Mouse (Mus musculus) layer of hippocampus, postnatal 36 days (tissue): ENCODE results near the gene Dlgap4. TPM values are rescaled to one million over a fixed set of nuclear protein-coding genes. Genes with fewer than 3 reads are reported as not detected.
"Not testable (repeated sequence)": the region's sequence is repeated elsewhere in the genome, so short reads cannot be mapped to it uniquely, and the experiment has no call there.

ENCODE experiments used
- DNase-seq, 2 experiments: peaks; one replicate each; pipeline ENCODE4 v3.0.0; 2022
- total RNA-seq, 2 experiments: library from RNA; stranded (reverse); gene quantifications; 2 replicates each; pipeline ENCODE4 v1.2.3; 2021

Gene Dlgap4
- total RNA-seq, 2 experiments from 2014 or later, result 197 to 198 TPM

DNA sequence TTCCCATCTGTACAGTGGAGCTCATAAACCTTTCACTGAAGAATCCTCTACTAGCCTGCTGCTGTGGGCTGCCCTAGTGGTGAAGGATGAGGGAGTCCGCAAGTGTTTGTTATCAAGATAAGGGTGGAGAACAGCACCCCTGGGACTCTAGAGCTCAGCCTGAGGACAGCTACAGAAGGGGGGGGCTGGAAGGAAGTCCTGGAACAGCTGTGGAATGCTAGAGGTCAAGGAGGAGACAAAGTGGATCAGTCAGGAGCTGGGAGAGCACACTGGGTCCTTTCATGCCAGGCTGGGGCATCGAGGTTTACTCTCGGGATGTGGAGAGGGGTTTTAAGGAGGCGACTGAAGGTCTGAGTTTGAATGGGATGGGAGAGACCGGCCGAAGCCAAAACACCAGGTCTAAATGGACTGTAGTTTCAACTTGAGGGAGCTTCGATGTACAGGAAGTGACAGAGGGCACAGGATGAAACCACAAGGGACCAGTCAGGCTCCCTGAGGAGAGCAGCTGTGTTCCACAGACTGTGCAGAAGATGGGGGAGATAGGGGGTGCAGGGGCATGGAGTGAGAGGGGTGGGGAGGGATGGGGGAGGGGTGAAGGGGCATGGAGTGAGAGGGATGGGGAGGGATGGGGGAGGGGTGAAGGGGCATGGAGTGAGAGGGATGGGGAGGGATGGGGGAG, 164.0 kb downstream of the Dlgap4 start:
- no peak for DNase-seq

DNA sequence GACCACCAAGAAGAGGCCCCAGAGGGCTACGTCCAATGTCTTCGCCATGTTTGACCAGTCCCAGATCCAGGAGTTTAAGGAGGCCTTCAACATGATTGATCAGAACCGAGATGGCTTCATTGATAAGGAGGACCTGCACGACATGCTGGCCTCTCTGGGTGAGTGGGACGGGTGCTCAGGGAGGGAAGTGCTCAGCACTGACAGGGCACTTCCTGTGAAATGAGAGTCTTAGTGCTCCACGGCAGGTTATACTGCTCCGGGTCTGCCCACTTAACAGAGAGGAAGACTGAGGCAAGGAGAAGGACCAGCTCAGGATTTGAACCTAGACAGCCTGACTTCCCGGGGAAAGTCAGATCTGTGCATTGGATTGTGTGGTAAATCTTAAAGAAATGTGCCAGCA, 165.1 kb downstream of the Dlgap4 start:
- no peak for DNase-seq

DNA sequence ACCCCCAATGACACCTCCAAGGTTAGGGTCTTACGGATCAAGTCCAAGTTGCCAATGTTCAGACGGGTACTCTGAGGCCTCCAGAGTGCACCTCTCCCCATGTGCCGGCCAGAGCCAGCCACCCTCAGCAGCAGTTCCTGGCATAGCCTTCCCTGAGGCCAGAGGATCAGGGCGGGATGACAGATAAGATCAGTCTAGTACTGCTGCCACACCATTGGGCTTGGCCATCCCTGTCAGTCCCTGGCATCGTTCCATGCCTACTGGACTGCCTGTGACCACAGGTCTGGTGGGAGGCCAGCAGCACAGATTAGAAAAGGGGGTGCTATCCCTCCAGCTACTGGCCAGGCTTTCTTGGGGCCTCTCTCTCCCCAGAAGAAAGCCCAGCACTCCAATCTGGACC, 165.5 kb downstream of the Dlgap4 start:
- no peak for DNase-seq

GRCm38 (mm10) chr2:156779488-156779887, 166.0 kb downstream of the Dlgap4 start:
- DNase-seq, result no peak

DNA sequence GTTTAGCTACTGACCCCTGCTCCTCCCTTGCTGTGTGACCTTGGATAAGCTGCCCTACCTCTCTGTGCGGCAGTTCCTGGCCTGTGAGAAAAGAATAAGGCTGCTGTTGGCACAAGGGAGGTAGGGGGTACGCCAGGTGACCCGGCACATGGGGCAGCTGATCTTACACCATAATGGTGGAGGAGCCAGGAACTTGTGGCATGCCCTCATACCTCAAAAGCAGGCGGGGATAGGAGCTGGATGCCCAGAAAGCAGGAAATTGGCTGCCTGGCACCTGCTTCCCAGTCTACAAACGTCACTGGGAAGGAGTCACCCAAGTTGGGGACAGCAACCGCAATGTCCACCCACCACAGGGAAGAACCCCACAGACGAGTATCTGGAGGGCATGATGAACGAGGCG, 166.6 kb downstream of the Dlgap4 start:
- DNase-seq, result no peak

DNA sequence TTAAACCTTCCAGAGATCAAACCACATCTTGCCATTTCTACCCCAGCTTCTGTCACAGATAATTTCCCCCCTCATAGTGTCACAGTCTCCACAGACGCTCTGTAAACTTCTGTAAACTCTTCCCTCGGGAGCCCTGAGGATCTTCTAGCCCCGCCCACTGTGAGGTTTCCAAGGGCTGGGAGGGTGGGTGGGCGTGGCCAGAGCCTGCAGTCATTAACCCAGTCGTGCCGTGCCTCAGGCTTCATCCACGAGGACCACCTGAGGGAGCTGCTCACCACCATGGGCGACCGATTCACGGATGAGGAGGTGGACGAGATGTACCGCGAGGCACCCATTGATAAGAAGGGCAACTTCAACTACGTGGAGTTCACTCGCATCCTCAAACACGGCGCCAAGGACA, 167.2 kb downstream of the Dlgap4 start:
- DNase-seq, result no peak

DNA sequence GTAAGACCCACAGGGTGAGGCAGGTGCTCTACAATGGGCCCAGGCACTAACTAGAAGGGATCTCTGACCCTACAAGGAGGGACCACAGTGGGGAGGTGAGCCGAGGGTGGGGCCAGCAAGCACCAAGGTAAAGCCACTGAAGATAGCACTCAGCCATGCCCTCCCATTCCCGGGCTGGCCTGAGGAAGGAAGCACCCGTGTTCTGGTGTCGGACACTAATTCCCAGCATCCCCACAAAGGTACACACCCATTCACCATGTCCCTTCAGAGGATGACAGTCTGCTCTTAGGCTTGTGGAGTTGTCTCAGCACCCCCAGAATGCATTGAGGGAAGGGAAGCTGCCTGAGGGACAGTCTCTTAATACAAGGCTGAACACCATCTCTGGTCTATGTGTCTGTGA, 167.8 kb downstream of the Dlgap4 start:
- DNase-seq, result no peak

- no peak for DNase-seq
Measured at GRCm38 (mm10) chr2:156781836-156782480, 168.5 kb downstream of the Dlgap4 start.

DNA sequence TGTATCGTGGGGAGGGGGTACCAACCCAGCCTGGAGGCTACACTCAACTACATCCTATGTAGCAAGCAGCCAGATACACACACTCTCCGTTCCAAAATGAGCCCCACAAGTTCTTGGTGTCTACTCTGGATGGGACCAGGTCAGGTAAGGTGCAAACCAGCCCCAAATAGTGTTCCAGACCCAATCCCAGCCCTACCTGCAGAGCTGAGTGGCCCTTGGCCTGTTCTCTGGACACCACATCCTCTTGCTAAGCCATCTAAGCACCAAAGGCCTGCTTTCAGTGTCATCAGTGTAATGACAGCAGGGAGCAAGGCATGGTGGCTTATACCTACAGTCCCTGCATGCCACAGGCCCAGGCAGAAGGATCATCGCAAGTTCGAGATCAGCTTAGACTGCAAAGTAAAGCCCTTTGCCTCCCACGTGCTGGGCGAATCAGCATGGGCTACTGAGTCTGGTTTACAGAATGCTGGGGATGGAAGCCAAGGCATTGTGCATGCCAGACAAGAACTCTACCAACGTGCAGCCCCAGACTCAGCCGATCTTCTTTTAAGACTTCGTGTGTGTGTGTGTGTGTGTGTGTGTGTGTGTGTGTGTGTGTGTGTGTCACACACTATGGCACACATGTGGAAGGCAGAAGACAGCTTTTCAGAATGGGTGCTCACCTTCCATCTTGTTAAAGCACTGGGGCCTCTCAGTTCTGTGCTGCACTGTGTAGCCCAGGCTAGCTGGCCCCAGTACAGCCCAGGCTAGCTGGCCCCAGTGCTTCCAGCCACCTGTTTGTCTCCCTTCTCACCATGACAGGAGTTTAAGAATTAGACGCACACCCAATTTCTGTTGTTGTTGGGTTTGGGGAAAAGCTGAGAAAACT, 169.2 kb downstream of the Dlgap4 start:
- no peak for DNase-seq

GRCm38 (mm10) chr2:156783349-156783728, 169.8 kb downstream of the Dlgap4 start:
- no peak for DNase-seq

- DNase-seq, result no peak
Measured at GRCm38 (mm10) chr2:156784016-156784585, 170.6 kb downstream of the Dlgap4 start.

GRCm38 (mm10) chr2:156784891-156785290, 171.4 kb downstream of the Dlgap4 start:
- DNase-seq, result no peak

GRCm38 (mm10) chr2:156786369-156786768, 172.9 kb downstream of the Dlgap4 start:
- DNase-seq, result not testable (repeated sequence)

DNA sequence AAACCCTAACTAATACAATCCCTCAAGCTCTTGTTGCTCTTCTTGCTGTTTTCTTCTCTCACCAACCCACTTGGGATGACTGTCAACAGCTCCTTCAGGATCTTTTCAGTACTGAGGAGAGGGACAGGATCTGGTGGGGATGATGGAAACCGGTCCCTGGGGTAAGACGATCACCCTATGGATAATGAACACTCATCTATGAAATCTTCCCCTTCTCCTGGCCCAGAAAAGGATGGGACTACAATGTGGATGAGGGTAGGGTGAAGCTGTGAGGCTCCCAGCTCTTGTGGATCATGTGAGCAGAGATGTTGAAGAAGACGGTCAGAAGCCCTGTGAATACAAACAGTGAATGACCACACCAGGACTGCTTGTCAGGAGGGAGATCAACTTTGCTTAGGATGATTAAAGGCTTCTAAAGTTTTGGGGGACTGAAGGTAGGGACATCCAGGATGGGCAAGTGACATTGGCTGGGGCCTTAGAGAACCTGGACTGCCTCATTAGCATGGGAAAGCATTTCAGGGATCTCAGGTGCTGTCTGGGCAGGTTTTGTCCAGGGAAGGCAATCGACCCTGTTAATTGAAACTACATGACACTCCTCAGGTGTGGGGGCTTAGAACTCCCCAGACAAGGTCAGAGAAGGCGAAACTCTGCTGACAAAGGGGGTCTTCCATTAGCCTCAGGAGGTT, 173.7 kb downstream of the Dlgap4 start:
- DNase-seq, result no peak

DNA sequence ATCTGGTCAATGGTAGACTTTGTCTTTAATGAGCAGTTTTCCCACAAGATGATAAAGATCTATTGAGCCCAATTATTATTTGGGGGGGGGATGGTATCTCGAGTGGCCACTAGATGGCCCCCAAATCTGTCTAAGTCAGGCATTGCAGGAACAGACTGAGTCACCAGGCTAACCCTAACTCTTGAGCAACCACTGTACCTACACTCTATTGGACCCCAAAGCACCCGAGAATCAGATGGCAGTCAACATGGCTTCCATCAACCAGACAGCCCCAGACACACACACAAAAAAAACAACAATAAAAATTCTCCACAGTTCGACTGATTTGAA, 174.2 kb downstream of the Dlgap4 start:
- no peak for DNase-seq

DNA sequence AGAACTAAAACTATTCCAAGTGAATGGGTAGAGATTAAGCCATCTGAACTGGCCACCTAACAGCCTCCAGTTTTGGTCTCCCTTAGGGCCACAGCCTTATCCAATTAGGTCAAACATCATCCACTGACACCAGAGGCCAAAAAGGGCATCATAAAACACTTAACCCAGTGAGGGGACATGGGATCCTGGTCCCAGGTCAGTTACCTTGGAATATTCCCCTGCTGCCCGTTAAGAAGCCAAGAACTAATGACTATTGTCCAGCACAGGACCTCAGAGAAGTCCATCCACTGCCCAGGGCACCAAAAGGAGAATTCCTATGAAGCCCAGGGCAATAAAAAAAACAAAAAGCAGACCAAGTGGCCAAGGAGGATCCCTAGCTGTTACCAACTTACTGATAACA, 175.3 kb downstream of the Dlgap4 start:
- no peak for DNase-seq

DNA sequence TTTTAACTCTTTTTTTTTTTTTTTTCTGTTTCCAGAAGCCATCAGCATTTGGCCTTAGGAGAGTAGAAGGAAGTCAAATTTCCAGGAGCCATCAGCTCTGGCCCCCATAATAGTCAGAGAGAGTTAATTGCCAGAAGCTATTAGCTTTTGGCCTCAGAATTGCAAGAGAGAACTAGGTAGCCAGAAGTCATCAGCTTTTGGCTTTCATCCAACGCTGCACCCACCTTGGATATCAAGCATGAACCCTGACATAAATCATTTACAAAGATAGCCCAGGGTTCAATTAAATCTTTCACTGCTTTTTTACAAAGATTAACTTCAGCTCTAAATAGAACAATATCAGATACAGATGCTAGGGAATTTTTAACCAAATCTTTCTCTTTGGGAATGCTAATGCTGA, 185.0 kb downstream of the Dlgap4 start:
- no peak for DNase-seq

DNA sequence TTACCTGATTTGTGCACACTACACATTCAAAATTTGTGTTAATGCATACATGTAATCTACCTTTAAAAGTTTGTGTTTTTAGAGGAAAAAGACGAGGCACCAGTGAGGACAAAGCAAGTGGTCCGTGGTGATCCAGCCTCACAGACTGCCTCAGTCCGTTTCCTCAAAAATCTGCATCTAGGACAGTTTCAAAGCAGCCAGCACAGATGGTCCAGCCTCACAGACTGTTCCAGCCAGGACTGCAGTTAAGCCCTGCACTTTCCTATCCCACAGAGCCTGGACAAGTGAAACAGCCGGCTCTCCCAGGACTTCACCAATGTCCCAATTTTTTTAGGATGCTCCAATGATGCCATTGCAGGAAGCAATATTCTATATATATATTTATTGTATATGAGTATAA, 187.5 kb downstream of the Dlgap4 start:
- no peak for DNase-seq

DNA sequence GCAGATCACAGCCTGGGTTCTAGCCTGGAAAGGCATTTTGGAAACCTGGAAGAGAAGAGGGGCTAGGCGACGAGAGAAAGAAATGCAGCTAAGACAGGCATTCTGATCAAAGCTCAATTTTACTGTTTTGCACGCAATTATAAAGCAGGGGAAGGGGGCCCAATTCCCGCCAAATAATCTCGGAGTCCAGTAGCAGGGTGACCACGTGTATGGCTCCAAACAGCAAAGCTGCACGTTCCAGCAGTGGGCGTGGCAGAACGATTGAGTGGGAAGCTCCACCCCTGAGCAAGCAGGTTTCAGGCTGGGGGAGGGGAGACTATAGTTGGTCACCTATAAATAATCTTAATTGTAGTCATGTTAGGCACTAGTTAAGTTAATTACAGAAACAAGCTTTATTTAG, 188.6 kb downstream of the Dlgap4 start:
- DNase-seq, result not testable (repeated sequence)

- DNase-seq, result no peak
Measured at GRCm38 (mm10) chr2:156803698-156804372, 190.3 kb downstream of the Dlgap4 start.

DNA sequence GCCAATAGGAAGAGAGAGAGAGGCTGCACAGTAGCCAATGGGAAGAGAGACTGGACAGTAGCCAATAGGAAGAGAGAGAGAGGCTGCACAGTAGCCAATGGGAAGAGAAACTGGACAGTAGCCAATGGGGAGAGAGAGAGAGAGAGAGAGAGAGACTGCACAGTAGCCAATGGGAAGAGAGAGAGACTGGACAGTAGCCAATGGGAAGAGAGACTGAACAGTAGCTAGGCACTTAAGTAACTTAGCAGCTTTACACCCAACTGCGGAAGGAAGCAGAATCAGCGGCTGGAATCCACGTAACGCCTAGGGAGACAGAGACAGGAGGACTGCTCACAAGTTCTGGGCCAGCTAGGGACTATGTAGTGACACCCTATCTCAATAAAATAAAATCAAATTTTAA, 191.1 kb downstream of the Dlgap4 start:
- DNase-seq, result no peak

DNA sequence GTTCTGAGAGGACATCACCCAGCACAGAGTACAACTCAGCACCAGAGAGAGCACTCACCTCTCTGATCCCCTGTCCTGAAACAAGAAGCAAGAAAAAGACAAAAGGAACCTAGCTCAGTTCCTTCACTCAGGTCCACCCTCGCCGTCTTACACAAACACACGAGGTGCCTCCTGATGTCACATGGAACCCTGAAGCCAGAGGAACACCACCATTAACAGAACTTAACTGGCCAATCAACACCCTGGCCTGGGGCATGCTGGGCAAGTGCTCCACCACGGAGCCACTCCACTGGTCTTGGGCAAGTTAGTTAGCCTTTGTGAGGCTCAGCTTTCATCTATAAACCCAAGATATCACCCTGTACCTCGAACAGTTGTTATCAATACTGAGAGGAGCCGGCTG, 193.4 kb downstream of the Dlgap4 start:
- DNase-seq, result no peak
